Mouse (Mus musculus) megakaryocyte progenitor cell, adult 5-6 weeks (primary cell): ENCODE data around the gene Atrip. TPM values are rescaled to one million over a fixed set of nuclear protein-coding genes. Genes with fewer than 3 reads are reported as not detected.

Experiments
- ATAC-seq: replicated peaks from 2 replicates; pipeline ENCODE4 v1.8.0; 2016; ENCODE audit warnings: mild to moderate bottlenecking, moderate TSS enrichment, inconsistent platforms; ENCODE audit not compliant: poor library complexity
- total RNA-seq, 2 experiments: library from RNA; stranded (forward) in 1 of 2; stranded (reverse) in 1 of 2; fragments of 157-497, 149-512 nt in 1 of 2; fragments of 200-1000 nt in 1 of 2; gene quantifications; 2 replicates each; pipeline versions ENCODE4 v1.2.3 to v1.2.4; 2015 to 2017

The Atrip gene
- total RNA-seq, 2 experiments from 2014 or later, result 15.3 to 17.6 TPM

DNA sequence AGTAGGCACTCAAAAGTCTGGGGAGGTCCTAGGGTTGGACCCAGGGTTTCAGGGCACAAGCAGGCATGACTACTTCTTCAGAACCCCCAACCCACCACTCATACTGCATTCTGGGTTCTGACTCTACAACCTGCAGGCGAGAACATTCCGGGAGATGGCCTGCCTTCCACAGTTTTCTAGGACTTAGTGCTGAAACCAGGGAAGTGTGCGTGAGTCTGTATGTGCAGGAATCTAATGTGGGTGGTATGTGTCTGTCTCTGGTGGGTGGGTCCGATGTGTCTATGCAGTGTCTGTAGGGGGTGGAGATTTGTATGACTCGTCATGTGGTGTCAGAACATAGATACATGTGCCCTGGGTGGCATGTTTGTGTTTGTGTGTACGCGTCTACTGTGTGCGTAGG, 24.4 kb upstream of the Atrip start:
- ATAC-seq, result no peak

DNA sequence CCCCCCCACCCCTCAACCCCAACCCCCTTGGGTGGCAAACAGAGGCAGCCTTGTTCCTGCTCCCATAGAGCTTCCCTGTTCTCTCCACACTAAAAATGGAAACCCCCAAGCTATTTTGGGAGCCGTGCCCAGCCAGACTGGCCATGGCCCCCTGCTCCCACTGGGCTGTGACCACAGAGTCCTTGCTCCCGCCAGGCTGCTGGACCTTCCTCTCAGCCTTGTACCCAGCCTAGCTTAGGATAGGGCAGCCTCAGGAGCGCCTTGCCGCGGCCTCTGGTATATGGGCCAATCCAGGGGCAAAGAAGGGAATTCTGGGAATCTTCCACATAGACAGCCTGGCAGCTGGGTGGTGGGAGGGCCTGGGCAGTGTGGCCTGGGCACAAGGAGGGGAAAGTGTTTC, 23.9 kb upstream of the Atrip start:
- ATAC-seq, result no peak

DNA sequence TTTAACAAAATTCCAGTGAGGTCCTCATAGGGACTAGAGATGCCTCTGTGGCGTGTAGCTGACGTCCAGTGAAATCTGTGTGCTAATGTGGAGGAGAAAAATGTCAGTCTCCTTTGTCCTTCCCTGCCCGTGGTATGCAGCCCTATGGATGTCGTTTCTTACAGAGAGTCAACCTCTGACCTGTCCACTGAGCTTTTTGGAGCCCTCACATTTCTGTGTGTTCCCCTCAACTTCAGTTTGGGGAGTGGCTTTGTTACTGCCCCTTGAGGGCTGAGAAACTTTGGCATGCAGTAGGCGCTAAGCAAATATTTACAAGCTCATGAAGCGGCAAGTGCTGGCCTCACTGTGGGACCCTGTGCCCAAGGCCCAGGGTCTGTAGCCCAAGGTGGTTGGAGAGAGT, 23.4 kb upstream of the Atrip start:
- ATAC-seq, result no peak

DNA sequence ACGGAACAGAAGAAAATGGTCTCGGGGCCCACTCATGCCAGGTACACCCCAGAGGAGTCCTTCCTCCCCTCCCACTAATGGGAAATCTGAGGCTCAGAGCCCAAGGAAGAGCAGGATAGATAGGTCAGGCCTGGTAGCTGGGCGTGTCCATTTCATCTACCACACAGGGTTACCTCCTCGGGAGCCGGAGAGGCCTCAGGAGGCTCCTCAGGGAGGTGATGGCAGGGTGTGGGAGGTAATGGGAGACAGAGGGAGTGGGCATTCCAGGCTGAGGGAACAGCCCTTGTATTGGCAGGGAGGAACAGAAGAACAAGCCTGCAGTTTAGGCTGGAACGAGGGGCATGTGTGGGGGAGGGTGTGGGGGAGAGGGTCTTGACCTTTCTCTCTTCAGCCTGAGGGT, 22.9 kb upstream of the Atrip start:
- no peak for ATAC-seq

DNA sequence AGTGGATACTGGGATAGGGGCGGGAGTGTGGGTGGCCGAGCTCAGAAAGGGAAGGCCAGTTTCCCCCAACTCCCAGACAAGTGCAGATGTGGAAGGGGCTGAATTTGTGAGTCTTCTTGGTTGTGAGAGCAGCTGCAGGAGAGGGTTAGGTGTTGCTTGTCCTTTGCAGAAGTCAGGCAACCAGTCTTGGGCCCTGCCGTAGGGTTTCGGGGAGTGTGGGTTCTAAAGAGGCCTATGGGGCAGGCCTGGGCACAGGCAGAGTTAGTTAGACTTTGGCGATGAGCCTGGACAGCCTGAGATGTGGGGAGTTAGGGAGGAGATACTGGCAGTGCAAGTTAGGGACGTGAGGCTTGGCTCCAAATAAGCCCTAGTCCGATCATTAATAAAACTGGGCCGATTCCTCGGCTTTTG, 22.3 kb upstream of the Atrip start:
- ATAC-seq, result no peak

DNA sequence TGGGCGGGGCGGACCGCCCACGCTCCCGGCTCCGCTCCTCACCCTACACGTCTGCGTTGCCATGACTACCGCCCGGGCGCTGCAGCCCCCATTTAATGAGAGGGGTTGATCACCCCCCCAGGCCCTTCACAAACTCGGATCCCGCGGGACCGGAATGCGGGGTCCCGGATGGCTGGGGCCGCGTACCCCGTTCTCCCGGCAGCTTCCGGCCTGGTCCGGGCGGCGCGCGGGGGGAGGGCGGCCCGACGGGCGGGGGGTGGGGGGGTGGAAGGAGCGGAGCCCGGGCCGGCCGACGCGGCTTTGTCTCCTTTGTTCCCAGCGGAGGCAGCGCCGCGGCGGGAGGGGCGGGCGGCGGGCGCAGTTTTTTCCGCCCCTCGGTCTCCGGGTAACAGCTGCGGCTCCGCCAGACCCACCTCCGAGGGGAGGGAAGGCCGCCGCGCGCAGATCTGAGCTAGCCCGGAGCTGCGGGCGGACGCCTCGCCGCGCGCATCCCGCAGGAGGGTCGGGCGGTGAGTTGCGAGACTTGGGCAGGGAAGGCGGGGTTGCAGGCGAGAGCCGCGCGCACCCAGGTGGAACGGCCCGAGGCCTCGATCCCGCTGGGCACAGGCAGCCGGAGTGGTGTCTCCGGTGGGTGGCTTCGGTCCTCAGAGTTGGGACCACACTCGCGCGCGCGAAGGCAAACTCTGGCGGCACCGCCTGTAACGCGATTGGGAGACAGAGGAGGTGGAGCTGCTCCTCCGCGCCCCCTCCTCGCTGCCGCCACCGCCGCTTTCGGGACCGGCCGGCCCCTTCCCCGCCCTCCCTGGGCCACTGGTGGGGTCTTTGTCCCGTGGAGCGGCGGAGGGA, 21.4 kb upstream of the Atrip start, which contains the start of gene Plxnb1:
Plxnb1 (plus strand) TSS at position 253 of the 846 bp plus-strand sequence.
- ATAC-seq, result peak; percentile 49

DNA sequence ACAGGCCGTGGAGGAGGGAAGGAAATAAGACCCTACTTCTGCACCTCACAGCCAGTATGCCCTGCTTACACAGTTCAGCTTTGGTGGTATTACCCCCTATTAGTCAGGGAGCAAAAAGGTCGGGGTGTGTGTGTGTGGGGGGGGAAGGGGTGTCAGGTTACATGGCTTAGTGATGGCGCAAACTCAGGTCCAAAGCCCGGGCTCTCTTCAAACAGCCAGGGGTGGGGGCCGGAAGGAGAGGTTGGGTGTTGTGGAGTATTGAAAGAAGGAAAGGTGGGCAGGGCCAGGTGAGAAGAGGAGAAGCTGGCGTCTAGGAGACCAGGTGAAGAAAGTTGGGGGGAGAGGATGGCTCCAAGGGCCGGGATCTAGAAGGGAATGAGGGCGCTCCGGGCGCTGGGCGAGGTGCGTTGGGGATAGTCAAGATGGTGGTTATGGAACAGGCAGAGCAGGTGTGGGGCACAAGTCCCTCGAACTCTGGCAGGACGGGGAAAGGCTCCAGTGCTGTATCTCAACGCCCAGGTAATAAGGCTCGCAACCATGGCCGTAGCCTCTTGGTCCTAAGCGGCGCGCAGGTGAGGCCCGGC, 20.7 kb upstream of the Atrip start:
- peak; percentile 12; the same call in 1 of the 2 replicates for ATAC-seq

DNA sequence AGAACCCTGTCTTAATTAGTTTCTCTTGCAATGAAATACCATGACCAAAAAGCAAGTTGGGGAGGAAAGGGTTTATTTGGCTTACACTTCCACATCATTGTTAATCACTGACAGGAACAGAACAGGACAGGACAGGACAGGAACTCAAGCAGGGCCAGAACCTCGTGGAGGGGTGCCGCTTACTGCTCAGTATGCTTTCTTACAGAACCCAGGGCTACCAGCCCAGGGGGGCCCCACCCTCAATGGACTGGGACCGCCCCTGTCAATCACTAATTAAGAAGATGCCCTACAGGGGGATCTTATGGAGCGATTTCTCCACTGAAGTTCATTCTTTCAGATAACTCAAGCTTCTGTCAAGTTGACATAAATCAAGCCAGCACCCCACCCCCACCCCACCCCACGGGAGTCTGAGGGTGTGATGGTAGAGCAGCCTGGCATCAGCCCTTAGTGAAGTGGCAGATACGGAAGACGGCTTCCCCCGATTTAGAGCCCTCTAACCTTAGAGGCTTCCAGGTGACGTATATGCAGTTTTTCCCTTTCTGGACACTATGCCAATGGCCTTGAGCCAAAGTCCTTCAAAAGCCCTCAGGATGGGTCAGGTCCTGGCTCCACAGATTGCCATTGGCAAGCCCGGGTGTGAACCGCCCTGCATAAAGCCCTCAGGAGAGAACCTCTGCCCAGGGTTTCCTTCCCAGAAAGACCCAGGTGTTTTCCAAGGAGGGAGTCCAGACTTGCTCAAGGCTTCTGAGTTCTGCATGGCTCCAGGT, 20.0 kb upstream of the Atrip start:
- ATAC-seq, result no peak

DNA sequence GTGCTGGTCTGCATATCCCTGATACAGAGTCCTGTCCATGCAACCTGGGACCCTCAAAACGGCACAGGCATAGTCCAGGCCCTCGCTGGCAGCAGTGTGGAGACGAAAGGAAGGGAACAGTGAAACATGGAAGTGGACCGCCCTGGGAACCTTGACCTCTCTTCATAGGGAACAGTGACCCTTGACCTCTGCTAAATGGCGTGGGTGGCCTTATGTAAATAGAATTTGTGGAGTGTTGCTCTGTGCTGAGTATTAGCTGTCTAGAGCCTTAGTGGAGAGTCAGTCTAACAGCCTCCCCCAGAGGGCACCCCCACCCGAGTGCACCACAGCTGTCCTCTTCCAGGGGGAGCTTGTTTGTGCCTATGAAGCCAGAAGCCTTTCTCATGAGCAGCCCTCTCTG, 18.9 kb upstream of the Atrip start:
- no peak for ATAC-seq

DNA sequence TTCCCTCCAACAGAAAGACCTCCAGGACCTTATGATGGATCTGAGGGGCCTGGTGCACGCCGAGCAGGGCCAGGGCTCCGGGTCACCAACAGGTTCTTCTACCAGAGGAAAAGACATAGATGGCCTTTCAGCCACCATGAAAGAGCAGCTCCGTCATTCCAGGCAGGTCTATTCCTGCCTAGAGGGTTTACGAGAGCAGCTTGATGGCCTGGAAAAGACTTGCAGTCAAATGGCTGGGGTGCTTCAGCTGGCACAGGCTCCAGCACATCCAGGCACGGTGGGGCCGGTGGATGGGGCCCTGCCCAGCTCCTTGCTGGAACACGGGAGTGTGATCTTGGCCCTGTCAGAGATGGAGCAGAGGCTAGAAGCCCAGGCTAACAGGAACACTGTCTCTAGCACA, 17.9 kb upstream of the Atrip start:
- no peak for ATAC-seq

DNA sequence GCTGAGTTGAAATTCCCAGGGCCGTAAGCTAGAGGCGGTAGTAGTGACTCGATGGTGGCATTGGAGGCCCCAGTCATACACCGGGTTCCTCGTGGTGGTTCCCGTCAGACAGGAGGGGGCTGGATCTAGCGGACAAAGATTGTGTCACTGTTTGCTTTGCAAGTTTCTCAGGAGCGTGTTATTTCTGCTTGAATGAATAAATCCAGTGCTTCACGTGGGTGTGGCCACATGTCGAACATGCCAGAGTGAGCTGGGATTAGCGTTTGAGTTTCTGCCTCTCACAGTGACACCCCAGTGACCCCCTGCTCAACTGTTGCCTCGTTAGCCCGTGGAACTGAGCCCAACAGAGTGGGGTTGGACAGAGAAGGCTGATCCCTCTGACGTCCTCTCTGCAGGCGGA, 16.5 kb upstream of the Atrip start:
- ATAC-seq, result no peak

DNA sequence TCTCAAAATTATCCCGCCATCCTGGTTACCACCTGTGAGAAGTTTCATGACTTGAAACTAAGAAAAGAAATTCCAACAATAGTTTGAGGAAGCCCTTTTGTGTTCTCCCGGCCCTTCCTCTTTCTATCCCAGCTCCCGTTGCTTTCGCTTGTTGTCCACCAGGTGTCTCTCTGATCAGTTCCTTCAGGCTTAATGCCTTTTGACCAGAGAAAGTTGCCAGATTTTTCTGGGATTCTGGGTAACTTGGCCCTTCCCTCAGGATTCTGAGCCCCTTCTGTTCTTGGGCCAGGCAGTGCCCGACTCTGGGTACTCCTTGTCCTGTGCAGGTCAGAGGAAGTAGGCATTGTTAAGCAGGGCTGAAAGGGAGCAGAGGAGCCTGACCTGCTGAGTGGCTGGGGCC, 14.1 kb upstream of the Atrip start:
- ATAC-seq, result peak; percentile 40; the same call in 1 of the 2 replicates

DNA sequence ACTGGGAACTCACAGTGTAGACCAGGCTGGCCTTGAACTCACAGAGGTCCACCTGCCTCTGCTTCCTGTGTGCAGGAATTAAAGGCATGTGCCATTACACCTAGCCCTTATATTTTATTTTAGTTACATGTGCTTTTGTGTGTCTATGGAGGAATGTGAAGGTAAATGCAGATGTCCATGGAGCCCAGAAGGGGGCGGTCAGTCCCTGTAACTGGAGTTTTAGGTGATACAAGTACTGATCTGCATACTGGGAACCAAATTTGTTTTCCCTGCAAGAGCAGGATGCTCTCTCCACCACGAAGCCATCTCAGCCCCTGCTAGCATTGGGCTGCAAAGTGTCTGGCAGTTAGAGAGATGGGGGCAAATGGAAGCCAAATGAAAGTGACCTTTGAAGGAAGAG, 11.0 kb upstream of the Atrip start:
- ATAC-seq, result peak; percentile 32

DNA sequence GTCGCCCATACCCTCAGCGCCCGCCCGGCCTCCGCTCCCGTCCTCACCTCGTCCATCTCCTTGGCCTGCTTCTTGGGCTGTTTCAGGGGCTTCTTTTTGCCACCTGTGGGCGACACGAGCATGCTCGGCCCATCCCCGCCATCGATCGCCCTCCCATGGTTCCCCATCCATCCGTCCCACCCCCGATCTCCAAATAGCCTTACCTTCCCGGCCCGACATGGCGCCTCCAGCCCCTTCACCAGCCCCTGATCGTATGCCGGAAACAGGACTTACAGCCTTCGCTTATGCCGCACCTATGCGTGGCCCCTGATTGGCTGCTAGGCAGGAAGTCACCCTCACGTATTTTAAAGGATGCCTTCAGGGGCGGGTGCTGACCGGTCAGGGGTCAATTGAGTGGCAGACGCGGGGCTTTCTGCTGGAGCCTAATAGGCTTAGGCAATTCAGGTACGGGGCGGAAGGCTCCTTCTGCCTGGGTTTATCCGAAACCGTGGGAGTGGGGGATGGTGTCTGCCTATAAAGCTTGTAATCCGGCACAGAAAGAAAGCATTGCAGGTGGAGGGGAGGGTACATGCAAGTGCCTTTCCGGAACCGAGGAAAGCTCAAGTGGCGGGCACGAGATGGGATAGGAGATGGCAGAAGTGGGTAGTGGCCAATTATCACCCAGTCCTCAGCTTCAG, 8.3 kb upstream of the Atrip start, which contains the start of the genes Ccdc51 and Tma7:
Ccdc51 (plus strand) TSS at position 370 of the 677 bp plus-strand sequence.
Tma7 (minus strand) TSS at position 464 of the 677 bp plus-strand sequence.
- peak; percentile 96 for ATAC-seq

DNA sequence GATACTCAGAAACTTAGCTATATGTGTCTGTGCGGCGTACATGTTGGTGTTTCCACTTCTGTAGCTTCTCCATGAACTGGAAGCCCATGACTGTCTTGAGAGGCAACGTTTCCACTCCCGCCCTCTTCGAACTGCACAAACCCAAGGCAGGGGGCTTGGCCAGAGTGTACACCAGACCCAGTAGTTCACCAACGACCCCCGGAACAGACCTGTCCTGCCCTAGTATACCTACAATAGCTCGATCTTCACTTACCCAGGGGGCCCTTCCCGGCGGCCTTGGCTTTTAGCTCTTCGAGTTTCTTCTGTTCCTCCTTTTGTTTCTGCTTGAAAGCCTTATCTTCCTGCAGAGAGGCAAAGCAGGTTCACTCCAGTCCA, 7.8 kb upstream of the Atrip start:
- no peak for ATAC-seq

DNA sequence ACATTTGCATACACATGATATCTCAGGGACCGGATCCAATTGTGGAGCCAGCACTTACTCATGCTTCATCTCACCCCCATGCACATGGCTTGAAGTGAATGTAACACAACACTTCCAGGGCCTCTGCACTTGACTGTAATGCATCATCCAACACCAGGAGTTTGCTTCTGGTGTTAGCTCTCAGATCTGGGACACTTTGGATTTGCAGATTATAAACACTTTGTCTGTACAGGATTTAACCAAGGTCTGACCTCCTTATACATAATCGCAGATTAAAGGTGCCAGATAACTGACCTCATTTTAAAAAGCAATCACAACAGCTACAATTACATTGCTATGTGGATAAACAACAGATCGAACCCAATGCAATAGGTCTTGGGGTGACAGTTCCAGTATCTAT, 6.6 kb upstream of the Atrip start:
- ATAC-seq, result no peak

DNA sequence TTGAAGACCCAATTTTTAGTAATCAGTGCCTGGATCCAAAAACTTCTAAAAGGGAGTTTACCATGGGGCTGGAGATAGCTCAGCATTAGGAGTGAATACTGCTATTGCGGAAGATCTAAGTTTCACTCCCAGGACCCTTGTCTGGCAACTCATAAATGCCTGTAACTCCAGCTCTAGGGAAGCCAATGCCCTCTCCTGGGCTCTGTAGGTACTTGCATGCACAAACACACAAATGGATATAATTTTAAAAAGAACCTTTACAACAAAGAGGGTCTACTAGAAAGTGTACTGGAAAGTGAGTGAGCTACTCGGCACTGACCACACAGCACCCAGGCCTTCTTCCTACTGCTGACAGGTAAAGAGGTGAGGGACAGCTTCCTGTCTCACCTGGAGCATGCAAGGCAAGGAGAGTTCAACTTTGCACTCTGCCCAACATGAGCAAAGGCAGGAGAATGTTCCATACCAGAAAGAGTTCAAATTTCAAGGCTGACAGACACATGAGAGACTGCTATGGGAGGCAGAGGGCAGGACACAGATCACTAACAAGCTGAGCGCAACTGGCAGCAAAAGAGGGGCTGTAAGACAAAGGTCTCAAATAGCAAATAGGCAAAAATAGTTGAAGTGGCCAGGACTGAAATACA, 5.7 kb downstream of the Atrip start:
- no peak; the same call in 1 of the 2 replicates for ATAC-seq

DNA sequence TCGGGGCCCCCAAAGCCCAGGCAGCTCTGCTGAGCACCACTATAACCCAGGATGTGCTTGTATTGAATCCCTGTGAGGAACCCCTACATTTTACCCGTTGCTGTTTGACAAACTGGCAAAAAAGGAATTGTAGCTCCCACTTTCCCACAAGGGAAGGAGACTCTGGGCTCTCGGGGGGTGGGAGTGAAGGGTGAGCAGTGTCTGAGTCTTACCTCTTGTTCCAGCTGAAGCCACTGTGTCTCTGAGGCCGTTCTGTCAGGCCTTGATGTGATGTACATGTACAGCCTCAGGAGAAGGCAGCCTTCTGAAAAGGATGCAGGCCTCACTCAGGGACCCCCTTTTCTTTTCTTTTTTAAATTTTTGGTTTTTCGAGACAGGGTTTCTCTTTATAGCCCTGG, 13.0 kb downstream of the Atrip start:
- no peak for ATAC-seq

DNA sequence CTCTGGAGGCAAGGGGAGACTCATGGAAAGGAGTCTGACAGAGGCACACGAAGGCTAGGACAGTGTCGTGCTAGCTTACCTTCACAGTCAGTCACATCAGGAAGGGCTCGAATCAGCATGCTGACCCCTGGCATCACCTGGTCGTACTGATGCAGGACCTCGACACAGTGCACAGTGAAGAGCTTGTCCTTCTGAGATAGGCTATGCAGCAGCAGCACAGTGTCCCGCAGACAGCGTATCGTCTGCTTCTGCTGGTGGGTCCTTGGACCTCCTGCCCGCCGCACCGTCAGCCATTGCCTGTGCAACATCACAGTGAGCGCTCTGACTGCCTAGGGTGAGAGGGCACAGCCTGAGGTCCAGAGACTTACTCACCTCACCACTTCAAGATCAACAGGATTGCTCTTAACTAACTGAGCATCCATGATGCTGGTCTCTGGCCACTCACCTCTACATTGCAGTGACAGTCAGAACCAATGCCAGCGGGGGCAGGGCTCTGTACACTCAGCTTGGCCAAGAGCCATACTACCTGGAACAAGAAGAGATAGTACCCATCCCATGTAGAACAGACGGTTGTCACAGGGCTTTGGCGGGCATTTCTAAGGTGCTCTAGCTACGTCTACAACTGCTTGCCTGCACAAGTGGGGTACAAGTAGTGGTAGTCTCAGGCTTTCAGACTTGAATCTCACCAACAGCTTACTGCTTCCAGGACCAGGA, 13.6 kb downstream of the Atrip start:
- ATAC-seq, result no peak
